Mouse (Mus musculus): ENCODE measurements around the gene Fstl3. TPM values are rescaled to one million over a fixed set of nuclear protein-coding genes. Genes with fewer than 3 reads are reported as not detected.
"Not testable (repeated sequence)": the region's sequence is repeated elsewhere in the genome, so short reads cannot be mapped to it uniquely, and the experiment has no call there.

Fstl3 gene
- total RNA-seq, 2 experiments from 2014 or later, result 2.5 to 2.7 TPM

DNA sequence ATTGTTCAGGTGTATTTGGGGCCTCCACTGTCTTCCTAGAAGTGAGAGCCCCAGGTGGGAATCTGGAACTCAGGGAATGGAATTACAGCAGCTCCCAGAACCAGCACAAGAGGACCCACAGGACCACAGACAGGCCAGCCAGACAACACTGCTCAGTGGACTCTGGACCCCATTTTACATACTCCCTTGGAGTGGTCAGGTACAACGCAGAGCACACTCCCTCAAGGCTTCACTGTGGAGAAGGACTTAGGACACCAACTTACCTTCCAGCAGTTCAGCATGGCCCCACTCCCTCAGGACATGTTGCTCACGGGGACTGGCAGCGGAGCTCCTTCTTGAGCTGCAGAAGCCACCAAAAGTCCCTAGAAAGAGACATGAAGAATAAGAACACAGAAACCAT lies 31.7 kb upstream of the Fstl3 start:
- no peak for DNase-seq (ENCODE audit: low spot score in 2 of 2)
- no peak overlapping the region; the same call in 1 of the 2 replicates for H3K4me3 ChIP-seq
- no peak for TF ChIP-seq CTCF (conservative IDR thresholded peaks at IDR 0.05)

DNA sequence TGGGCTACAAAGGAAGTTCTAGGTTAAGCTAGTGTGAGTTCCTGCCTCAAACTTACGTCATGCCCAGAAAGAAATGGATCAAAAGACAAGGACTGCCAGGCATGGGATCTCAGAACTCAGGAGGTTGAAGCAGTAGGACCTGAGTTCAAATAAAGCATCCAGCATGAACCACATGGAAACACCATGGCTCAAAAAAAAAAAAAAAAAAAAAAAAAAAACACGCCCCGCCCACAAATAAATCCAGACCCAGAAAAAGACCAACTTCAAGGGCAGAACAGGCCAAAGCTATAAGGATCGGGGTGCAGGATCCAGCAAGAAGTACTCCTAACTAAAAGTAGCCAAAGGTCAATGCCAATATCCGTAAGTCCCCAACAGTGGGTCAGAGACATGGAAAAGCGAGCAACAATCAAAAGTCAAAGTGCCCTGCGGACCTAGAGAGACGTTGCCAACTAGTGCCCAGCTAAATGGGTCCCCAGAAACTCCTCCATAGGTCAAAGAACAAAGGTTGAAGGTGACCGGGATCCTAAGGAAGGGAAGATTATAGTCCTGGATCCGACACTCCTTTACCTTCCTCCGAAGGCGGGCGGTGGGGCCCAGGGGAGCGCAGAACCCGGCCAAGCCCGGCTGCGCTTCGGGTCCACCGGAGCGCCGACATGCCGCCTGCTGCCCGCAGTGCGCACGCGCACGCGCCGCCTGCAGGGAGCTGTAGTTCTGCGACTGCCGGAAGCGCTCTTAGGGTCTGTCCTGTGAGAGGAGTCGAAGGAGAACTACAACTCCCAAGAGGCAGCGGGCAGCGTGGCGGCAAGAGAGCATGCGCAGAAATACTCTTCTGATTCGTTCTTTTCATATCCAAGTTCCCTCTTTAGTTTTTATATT lies 30.9 kb upstream of the Fstl3 start, which contains the start of gene Polrmt:
Gene Polrmt, minus strand, starts transcription at position 684 of the 876 bp plus-strand sequence.
- peak; percentile 77 for TF ChIP-seq CTCF (conservative IDR thresholded peaks at IDR 0.05)
- peak; percentile 95 to 98 for DNase-seq (ENCODE audit: low spot score in 2 of 2)
- peak within 1 kb of the TSS; percentile 82 for H3K4me3 ChIP-seq
- peak within 1 kb of the TSS; percentile 86 for H3K27ac ChIP-seq

More for the DNA sequence above, 31.7 kb upstream of the Fstl3 start:
- no peak overlapping the region for H3K27ac ChIP-seq

DNA sequence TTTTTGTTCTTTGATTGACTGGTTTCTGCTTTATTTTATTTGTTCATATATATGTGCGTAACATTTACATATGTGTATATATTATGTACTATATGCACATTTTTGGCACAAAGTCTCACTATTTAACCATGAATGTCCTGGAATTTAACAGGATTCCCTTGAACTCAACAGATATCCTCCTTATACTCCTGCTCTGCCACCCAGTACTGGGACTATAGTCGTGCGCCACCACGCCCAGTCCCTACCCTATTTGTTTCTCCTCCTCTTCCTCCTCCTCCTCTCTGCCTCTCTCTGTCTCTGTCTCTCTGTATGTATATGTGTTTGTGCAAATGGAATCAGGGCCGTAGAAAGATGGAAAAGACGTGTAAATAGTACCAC lies 30.3 kb upstream of the Fstl3 start:
- no peak for TF ChIP-seq CTCF (conservative IDR thresholded peaks at IDR 0.05)
- DNase-seq (ENCODE audit: low spot score in 2 of 2), result no peak
- peak overlapping the region; percentile 82 for H3K4me3 ChIP-seq
- H3K27ac ChIP-seq, result peak overlapping the region; percentile 58

DNA sequence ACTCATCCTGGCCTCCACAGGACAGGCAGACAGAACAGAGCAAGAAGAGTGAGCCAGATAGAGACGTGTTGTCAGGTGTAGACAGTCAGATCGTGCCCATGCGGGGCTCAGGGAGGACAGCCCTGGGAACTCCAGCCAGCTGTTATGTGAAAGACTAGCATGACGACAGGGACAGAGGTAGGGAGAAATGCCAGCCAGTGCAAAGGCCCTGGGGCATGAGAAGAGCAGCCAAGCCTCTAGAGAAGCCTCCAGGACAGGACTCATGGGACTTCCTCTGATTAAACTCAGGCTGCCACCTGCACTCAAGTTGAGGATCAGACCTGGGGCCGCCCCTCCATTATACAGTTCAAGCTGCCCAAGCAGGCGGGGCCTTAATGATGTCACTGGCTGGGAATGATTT lies 28.6 kb upstream of the Fstl3 start:
- DNase-seq (ENCODE audit: low spot score in 2 of 2), result no peak
- Histone ChIP-seq H3K4me3 (no peak overlapping the region), H3K27ac (no peak overlapping the region)
- no peak for TF ChIP-seq CTCF (conservative IDR thresholded peaks at IDR 0.05)

DNA sequence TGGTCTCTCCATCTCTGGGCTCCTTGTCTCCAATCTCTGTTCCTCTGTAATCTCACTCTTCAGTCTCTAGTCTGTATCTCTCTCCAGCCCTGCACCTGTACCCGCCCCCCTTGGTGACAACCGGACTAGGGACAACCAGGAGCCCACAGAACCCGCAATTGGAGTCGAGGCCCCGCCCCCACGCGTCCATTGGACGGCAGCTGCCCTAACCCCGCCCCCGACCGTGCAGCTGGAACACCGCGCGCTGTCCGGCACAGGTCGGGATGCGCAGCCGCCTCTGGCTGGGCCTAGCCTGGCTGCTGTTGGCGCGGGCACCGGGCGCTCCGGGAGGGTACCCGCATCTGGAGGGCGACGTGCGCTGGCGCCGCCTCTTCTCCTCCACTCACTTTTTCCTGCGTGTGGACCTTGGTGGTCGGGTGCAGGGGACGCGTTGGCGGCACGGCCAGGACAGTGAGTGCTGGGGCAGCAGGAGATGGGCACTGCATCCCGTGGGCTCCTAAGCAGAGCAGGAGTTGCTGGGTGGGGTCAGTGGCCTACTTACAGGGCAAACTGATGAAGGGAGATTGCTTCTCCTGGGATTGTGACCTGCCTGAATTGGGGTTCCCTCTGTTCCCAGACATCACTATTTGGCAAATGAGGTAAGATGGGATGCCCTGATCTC lies 22.1 kb upstream of the Fstl3 start, which contains the start of gene Fgf22:
Gene Fgf22, plus strand, starts transcription at position 221 of the 661 bp plus-strand sequence.
- TF ChIP-seq CTCF (conservative IDR thresholded peaks at IDR 0.05), result no peak
- peak within 1 kb of the TSS; percentile 53 for H3K4me3 ChIP-seq
- peak; percentile 54 to 73 for DNase-seq (ENCODE audit: low spot score in 2 of 2)
- peak within 1 kb of the TSS; percentile 21; the same call in 1 of the 2 replicates for H3K27ac ChIP-seq

DNA sequence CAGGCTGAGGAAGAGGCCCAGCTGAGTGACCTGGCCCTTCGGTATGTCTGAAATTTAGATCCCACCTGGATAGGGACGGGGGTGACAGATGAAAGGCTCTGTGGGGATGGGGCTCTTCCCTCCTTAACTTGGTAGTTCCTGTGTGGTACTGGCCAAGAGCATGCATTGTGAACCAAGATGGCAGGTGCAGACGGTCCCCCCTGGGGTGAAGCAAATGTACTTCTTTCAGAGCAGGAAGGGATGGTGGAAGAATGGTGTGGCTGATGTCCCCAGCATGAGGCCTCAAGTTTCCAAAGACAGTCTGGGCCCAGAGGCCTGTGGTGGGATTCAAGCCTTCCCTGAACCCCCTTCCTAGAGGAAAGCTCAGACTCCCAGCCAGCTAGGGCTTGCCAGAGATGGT lies 21.2 kb upstream of the Fstl3 start:
- TF ChIP-seq CTCF (conservative IDR thresholded peaks at IDR 0.05), result no peak
- no peak overlapping the region for H3K27ac ChIP-seq
- H3K4me3 ChIP-seq, result no peak overlapping the region
- no peak for DNase-seq (ENCODE audit: low spot score in 2 of 2)

DNA sequence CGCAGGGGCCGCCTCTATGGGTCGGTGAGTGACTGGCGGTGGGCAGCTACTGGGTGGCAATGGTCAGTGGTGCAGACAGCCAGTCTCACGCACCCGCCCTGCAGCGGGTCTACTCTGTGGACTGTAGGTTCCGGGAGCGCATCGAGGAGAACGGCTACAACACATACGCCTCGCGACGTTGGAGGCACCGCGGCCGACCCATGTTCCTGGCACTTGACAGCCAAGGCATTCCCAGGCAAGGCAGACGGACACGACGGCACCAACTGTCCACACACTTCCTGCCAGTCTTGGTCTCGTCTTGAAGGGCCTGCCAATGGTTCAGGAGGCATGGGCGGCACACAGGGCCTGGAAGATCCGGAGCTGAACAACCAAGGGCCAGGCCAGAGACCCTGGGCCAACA lies 20.4 kb upstream of the Fstl3 start:
- Histone ChIP-seq H3K27ac (no peak overlapping the region), H3K4me3 (no peak overlapping the region)
- TF ChIP-seq CTCF (conservative IDR thresholded peaks at IDR 0.05), result no peak
- no peak for DNase-seq (ENCODE audit: low spot score in 2 of 2)

DNA sequence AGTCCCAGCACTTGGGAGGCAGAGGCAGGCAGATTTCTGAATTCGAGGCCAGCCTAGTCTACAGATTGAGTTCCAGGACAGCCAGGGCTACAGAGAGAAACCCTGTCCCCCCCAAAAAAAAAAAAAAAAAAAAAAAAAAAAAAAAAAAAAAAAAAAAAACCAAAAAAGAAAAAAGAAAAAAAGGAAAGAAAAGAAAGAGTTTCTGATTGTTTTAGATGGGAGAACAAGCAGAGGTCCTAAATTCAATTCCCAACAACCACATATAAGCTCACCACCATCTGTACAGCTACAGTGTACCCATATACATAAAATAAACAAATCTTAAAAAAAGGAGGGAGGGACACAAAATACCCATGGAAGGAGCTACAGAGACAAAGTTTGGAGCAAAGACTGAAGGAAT lies 17.4 kb upstream of the Fstl3 start:
- not testable (repeated sequence) for H3K27ac ChIP-seq; DNase-seq (ENCODE audit: low spot score in 2 of 2); H3K4me3 ChIP-seq

DNA sequence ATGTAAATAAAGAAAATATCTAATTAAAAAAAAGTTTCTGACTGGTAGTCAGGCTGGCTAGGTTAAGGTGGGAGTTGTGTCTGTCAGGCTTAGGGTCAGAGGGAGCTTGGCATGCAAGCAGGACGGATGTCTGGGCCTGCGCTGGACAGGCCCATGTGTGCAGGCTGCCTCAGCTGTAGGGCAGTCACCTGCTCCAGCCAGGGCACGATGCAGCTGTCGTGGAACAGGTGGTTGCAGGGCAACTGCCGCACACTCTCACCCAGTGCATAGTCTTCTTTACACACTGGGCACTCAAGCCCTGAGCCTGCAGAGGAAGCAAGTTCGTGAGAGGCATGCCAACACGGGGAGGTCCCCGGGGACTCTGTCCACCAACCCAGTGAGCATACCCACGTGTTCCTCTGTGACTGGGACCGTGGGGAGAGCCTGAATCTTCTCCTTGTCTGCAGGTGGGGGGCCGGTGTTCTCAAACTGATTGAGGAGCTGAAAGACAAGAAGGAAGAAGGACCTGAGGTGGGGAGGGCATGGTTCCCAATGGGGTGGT lies 16.4 kb upstream of the Fstl3 start:
- TF ChIP-seq CTCF (conservative IDR thresholded peaks at IDR 0.05), result no peak
- no peak for DNase-seq (ENCODE audit: low spot score in 2 of 2)
- Histone ChIP-seq H3K27ac (no peak overlapping the region), H3K4me3 (no peak overlapping the region)

DNA sequence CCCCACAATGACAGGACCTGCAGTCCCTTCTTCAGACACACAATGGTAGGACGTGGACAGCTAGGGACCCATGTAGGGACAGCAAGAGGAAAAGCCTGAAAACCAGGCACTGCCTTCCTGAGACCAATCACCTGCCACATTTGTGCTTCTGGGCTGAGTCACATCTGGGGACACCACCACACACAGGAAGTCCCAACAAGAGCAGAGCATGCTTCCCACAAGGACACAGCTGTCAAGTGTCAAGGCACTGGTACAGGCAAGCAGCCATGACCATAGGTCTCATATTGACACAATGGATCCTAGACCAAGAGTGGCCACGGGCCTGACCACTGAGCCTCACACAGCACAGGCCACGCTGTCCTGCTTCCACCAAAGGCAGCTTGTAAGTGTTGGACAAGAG lies 14.2 kb upstream of the Fstl3 start:
- DNase-seq (ENCODE audit: low spot score in 2 of 2), result no peak
- H3K27ac ChIP-seq, result no peak overlapping the region
- H3K4me3 ChIP-seq, result no peak overlapping the region
- TF ChIP-seq CTCF (conservative IDR thresholded peaks at IDR 0.05), result no peak

DNA sequence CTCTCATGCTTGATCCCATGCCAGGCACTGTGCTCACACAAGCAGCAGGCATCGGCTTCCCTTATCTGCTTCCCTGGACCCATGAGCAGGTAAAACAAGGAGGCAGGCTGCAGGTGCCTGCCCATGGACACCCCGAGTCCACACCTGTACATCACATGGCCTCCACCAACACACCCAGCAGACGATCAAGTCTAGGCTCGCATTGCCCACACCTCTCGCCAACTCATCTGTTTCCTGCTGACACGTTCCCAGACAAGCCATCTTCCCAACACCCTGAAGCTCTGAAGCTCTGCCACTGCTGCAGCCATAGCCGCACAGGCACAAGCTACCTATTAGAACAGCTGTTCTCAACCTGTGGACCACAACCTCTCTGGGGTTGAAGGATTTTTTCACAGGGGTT lies 12.8 kb upstream of the Fstl3 start:
- DNase-seq (ENCODE audit: low spot score in 2 of 2), result no peak
- Histone ChIP-seq H3K27ac (no peak overlapping the region), H3K4me3 (no peak overlapping the region)
- TF ChIP-seq CTCF (conservative IDR thresholded peaks at IDR 0.05), result no peak

DNA sequence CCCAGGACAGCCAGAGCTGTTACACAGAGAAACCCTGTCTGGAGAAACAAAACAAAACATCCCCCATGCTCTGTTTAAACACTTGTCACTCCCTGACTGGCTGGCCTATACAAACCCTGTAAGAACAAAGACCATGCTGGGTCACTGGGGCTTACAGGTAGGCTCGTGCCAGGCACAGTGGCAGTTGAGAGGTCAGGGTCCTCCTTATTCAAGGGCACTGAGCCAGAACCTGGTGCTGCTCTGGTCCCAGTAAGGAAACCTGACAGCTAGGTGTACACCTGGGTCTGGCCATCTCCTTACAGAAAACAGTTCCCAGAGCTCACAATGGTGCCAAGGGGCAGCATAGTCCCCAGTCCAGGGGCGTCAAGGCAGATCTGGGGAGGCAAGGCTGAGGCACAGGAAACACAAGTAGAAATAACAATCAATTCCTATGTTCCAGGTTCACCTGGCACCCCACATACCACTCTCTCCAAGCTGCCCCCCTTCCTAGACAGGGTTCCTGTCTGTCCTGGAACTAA lies 11.8 kb upstream of the Fstl3 start:
- Histone ChIP-seq H3K27ac (no peak overlapping the region), H3K4me3 (peak overlapping the region; percentile 94)
- no peak for TF ChIP-seq CTCF (conservative IDR thresholded peaks at IDR 0.05)
- DNase-seq (ENCODE audit: low spot score in 2 of 2), result no peak

DNA sequence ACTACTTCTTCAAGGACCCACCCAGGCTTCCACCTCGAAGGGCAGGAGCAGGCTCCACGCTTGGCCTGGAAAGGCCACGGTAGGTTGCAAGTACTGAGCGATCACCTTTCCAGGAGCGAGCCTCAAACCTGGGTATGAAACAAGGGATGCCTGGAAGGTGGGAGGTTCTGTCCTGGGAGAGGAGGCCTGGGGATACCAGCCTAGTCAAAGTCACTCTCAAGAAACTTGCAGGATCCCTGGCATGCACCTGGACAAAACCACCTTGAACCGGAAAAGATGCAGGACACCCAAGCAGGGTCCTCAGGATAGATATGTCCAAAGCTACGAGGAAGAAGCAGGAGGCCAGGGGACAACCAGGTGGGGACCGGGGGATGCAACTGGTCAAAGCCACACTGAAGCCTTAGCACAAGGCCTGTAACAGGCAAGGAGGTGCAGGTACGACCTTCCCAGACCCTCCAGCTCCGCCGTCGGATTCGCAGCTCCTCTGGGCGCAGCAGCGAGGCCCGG lies 11.0 kb upstream of the Fstl3 start:
- TF ChIP-seq CTCF (conservative IDR thresholded peaks at IDR 0.05), result no peak
- peak overlapping the region; percentile 94 for H3K4me3 ChIP-seq
- peak overlapping the region; percentile 97 for H3K27ac ChIP-seq
- no peak for DNase-seq (ENCODE audit: low spot score in 2 of 2)
